Mouse (Mus musculus) right cerebral cortex, postnatal 10 days (tissue): Measurements from ENCODE around the gene Kptn.

ENCODE experiments used
- DNase-seq, 2 experiments: peaks; one replicate each; pipeline ENCODE4 v3.0.0; 2021; ENCODE audit warnings: low spot score in 2 of 2

Gene Kptn

DNA sequence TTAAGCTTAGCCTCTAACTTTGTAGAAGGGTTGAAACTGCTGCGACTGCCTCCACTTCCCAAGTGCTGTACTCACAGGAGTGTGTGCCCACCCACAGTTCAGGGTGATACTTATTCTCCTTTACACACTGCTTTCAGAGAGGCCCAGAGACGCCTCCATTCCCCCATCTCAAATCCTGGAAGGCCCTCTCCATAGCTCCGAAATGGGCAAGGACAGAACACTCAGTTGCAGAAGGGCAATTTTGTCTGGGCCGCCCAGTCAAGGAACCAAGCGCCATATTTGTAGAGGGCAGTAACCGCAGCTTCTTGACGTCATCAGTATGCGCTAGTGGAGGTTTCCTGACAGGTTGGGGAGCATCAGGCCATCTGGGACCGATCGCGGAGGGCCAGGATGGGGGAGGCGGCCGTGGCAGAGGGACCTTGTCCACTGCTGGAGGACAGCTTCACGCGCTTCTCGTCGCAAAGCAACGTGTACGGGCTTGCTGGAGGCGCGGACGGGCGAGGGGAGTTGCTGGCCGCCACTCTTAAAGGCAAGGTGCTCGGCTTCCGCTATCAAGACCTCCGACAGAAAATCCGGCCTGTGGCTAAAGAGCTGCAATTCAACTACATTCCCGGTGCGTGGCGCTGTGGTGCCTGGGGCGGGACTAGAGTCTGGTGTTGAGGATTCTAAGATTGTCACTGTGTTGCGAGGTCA is at the start of gene Kptn:
TSS of gene Kptn (plus strand) at position 327 of the 693 bp plus-strand sequence.
- peak; percentile 92 to 93 for DNase-seq

DNA sequence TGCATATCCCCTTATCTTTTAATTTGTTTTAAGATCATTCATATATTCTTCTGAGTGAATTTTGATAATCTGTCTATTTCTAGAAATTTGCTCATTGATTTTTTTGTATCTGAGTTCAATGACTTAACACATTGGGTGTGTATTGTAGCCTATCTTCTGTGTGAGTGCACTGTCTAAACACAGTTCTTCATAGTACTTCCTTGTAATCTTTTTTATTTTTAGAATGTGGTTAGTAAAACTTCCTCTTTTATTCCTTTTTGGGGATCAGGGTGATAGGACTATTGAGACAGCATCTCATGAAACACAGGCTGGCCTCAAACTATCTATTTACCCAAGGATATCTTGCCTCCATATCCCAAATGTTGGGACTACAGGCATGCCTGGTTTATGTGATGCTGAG is 48.8 kb upstream of the Kptn start:
- no peak for DNase-seq

DNA sequence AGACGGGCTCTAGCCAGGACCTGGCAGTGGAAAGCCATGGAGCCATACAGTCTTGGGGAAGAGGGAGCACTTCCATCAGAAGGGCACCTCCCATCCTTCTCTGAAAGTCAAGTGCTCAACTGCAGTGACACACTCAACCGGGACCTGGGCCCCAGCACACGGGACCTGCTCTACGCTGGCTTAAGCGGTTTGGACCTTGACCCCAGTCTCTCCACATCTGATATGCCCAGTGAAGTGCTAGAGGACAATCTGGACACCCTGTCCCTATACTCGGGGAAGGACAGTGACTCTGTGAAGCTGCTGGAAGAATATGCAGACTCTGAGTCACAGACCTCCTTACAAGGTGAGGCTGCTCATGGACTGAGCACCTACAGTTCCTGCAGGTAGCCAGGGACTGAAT is 47.8 kb upstream of the Kptn start:
- no peak for DNase-seq

DNA sequence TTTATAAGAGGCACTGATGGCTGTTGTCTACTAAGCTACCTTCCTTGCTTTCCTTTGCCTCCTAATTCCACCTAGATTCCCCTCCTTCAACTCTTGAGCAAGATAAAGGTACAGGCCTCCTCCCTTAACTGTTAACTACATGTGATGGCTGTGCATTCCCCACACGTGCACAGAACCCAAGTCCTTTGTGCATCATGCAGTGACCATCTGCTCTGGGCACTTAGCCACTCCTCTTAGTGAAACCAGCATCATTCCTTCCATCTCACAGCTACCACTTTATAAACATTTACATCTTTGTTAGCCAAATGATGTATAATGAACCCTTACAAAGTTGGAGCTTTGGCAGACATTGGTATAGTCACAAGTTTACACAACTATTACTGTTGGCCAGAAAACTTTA is 39.7 kb upstream of the Kptn start:
- no peak for DNase-seq

DNA sequence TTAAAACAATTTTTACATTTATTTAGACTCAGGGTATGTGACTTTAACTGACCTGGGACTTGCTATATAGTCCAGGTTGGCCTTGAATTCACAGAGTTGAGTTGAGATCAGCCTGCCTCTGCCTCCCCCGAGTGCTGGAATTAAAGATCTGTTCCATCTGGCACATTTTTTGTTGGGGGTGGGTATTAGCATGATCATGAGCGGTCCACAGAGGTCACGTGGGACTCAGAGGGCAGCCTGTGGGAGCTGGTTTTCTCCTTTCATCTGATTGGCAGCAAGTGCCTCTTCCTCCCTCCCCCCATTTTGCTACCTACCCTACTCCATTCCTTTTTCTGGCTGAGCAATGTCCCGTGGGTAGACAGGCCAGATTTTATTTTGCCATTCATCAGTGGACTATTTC is 39.1 kb upstream of the Kptn start:
- no peak for DNase-seq

DNA sequence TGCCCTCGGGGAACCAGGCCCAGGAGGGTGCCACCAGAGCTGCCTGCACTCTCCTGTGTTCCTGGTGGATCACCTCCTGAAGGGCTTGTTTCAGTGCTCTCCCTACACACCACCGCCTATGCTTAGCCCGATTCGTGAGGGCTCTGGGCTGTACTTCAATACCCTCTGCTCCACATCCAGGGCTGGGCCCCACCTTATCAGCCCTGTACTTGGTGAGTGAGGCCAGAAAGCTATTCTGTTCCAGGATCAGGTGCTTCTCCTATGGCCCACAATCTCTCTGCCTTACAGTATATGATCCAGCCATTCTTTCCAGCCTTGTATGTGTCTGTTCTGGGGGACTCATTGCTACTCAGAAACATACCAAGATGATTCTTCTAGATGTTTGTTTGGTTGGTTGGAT is 36.3 kb upstream of the Kptn start:
- DNase-seq = no peak

DNA sequence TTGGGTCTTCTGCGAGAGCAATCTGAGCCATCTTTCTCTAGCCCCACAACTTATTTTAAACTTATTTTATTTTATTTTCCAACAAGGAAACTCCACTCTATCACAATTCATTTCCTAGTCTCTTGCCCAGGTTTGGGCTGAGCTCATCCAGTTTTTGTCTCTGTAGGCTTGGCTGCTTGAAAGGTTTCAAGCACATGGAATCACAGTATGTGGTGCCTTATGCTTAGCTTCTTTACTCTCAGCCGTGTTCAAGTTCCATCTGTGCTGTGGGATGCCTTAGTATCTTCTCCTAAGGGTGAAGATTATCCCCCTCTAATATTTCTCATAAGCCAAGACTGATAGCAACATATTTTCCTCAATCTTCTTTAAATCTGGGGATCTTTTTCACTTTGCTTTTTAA is 32.1 kb upstream of the Kptn start:
- DNase-seq = no peak

DNA sequence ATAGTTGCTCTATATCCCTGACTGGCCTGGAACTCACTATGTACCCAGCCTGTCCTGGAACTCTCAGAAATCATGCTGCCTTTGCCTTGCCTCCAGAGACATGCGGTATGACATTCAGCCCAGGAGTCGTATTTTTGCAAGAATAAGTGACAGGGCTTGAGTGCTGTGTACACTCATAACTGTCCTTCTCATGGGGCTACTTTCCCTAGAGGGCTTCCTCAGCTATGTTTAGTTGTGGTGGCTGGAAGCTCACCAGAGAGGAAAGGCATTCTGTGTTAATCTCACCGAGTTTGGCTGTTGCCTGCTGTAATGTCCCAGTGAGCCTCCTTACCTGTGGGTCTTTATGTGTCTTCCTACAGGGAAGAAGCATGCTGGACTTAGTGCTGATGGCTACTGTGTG is 25.1 kb upstream of the Kptn start:
- DNase-seq = no peak

DNA sequence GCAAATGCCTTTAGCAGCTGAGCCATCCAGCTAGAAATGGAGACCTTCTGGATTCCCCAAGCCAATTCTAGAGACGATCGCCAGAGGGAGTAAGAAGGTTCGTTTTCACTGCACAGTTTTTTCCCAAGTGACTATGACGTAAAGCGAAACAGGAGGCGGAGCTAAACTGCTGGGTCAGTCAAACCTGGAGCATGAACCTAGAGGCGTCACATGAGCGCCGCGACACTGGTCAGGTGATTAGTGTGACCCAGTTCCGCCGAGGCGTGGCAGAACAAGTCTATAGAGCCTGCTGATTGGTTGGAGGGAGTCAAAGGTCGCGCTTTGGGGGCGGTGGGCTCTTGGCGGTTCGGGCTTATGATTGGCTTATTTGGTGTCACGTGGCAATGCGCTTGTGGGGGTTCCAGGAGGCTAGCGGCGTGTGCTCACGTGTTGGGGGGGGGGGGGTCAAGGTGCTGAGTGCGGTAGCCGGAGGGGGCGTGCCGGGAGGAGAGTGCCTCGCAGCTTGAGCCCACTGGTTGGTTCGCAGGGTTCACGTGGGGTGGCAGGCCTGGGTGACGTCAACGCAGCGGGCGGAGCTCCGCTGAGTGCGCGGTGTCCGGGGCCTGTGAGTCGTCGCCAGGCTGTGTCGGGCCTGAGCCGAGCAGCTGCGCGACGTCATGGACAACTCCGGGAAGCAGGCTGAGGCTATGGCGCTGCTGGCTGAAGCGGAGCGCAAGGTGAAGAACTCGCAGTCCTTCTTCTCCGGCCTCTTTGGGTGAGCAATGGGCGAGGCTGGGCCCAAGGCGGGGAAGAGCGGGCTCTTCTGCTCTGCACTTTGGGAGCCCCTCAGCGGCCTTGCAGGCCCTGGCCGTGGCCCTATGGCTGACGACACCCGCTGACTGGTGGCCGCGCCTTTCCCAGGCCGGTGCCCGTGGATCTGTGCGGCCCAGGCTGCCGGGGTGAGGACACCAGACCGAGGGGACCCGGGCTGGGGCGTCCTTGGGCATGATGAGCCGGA is 21.4 kb upstream of the Kptn start, which contains the start of gene Napa:
TSS of gene Napa (plus strand) at position 438 of the 997 bp plus-strand sequence.
- peak; percentile 100 for DNase-seq

DNA sequence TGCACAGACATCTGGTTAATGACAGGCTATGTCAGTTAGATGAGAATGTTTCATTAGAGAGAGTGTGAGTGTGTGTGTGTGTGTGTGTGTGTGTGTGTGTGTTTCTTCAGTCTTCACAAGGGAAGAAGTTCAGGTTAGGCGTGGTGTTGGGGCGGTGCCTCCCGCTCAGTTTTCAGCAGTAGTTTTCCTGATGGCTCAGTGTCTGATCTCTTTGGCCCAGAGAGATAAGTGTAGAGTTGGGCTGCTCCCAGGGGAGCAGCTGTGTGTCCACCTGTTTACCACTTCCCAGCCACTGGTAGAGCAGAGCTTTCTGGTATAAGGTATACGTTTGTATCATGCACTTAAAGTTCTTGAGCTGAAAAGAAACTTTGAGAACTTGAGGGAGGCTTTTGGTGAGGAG is 19.8 kb upstream of the Kptn start:
- DNase-seq = no peak

DNA sequence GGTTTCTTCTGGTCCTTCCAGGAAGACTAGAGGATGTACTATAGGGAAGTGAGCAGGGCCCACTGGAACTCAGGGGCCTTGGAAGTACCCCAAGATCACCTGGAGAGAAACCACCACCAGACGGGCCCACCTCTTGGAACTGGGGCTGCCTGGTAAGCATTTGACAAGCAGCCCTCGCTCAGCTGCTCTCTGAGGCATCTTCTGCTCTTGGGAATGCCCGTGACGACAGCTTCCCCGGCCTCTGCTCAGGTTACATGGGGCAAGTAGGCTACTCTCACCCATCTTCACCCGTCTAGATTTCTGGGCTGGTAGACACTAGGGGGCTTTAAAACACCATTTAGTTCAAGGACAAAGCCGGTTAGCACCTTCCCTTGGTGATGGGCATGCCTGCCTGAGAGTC is 18.6 kb upstream of the Kptn start:
- DNase-seq = peak in 1 of 2 experiments; percentile 21

DNA sequence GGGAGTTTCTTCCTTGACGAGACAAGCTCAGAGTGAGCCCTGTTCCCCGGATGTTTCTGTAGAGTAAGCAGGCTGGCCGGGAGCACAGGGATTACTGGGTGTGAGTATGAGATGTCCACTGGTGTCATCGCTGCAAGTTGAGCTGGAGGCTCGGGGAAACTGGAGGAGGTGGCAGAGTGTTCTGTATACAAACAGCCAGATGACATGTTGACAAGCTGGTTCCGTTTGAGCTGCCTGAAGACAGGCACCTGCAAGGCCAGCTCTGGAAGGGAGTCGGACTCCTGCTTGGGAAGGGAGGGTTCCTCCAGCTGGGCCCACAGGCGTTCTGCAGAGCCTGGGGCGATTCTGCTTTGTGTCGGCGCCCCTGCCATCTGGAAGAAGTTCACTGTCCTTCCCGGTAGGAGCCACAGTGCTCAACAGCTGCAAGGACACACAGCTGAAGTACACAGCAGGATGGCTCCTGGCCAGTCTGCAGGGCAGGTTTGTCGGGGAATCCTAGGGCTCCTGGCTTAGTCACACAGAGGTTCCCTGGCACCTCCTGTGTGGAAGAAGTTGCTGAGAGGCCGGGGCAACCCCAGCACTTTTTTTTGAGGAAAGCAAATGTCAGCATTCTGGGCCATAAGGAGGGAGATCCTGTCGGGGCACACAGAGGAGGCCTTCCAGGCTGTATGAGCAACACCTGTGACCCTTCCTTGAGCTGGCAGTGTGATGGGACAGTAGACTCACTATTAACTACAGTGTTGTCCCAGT is 17.8 kb upstream of the Kptn start:
- peak in 1 of 2 experiments; percentile 33 for DNase-seq

DNA sequence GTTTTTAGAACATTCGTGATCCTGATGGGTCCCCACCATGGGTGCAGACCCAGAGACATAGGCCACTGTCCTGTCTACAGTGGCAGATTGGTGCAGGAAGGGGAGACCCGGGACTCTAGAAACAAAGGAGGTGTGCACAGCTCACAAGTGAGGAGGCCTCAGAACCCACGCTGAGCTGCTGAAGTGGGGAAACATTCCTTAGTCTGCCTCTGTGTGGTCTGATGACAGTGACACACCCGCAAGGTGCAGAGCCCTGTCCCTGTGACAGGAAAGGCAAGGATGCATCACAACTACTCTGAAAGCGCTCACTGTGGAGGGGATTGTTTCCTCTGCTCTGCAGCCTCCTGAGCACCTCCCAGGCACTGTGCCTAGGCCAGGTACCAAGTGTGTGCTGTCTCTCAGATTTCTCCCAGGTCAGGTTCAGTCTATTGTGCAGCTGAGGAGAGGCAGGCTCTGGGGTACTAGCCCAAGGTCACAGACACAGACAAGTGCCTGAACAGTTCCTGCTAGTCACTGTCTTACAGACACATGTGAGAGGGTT is 16.9 kb upstream of the Kptn start:
- DNase-seq = peak in 1 of 2 experiments; percentile 27

DNA sequence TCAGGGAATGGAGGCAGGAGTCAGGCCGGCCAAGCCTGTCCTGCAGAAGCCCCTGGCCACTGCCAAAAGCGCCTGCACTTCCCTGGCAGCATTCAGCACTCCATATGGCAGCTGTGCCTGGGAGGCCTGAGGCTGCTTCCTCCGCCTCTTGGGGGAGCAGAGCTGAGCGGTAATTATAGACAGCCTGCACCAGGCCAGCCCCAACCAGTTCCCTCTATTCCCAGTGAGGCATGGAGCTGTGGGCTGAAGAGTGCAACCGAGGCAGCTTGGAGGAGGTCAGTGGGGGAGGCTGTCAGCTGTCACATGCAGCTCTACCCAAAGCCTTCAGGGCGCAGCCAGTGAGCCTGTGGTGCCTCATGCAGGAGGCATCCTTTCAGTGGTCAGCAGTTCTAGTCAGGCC is 15.9 kb upstream of the Kptn start:
- DNase-seq = peak; percentile 79 to 83

DNA sequence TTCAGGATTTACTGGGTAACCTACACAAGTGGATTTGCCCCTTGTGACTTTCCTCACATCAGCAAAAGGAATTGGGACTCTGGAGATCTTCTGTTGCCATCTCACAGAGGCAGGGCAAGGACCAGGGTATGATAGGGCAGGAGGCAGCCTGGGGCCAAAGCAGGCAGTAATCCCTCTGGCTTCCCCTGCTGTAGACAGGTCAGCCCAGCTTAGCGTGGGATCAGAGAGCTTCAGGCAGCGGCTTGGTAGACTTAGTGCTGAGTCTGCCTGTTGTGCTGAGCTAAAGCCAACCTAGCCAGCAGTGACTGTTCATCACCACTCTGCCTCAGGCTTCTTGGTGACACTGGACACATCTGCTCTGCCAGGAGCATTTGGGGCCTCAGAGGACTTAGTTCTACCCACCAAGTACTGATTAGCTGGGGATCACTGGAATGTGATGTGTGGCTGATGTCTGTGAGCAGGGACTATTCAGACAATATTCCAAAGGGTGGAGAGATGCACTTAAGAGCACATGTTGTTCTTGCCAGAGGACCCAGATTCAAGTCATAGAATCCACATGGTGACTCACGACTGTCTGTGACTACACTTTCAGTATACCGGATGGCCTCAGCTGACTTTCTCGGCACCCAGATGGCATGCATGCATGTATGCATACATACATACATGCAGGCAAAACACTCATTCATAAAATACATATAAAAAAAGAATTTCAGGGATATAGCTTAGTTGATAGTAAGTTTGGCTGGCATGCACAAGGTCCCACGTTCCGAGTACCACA is 14.9 kb upstream of the Kptn start:
- peak in 1 of 2 experiments; percentile 39 for DNase-seq

DNA sequence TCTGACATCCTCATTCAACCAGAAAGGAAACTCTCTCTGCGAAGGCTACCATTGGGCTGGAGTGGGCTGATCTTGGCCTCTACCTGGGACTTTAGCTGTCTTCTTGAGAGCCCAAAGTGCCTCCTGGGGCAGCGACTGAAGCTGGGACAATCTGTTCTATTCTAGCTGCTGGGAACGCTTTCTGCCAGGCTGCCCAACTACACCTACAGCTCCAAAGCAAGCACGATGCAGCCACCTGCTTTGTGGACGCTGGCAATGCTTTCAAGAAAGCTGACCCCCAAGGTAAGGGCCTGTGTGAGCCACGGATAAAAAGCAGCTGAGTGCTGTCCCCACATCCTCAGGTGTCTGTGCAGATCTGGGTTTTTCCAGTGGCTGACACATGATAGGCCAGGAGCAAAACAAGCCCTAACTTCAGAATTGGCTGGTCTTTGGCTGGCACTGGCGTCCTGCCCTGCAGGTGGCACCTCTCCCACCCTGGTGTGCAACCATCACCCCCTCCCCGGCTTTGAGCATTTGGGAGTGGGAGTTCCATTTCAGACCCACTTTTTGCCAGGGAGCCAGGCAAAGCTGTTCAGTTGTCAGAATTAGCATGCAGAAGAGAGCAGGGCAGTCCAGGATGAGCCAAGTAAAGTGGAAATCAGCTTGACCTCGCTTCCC is 10.7 kb upstream of the Kptn start:
- DNase-seq = peak in 1 of 2 experiments; percentile 66

DNA sequence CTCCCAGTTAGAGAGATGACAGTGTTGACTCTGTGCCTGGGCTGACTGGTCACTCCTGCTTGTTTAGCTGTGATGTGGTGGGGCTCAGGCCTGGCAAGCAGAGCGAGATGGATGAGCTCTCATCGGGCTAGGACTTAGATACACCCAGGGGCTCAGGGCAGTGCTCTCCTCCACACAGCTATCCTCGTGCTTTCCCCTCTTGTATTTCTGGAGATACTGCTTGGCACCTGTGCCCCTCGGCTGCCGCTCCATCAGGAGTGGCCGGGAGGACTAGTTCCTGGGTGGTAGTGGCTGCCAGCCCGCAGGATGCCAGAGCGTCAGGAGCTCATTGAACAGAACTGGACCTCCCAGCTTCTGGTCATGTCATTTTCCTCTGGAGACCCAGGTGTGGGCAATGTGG is 9.5 kb upstream of the Kptn start:
- DNase-seq = no peak

DNA sequence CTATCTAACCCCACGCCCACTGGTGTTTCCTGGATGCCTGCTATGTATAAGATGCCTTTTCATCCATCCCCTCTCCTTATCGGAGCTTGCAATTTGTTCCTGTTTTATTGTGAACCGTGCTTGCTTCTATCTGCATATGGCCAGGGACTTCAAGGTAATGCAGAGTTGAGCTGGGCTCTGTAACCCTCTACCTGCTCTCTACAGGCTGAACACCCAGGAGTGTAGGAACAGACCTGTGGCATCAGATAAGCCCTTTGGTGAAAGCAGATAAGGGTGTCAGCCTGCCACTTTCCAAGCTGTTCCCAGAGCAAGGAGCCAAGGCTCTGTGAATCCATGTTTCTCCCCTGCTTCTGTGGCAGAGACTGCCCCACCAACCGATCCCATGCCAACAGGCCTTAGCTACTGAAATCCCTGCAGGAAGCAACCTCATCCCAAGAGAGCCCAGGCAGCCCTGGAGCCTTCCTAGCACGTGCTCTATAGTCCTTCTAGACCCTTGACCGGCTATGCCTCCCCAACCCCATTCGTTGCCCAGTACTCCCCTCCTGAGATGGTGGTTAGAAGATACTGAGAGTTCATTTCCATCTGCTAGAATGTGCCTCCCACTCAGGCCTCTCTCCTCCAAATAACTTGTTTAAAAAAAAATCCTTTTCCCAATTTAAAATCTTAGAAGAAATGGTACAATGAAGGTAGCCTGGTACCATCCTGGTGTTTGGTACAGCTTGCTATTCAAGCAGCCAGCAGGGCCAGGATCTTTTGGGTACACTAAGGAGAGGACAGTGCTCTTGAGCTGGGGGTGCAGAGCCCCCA is 8.2 kb upstream of the Kptn start:
- DNase-seq = no peak

DNA sequence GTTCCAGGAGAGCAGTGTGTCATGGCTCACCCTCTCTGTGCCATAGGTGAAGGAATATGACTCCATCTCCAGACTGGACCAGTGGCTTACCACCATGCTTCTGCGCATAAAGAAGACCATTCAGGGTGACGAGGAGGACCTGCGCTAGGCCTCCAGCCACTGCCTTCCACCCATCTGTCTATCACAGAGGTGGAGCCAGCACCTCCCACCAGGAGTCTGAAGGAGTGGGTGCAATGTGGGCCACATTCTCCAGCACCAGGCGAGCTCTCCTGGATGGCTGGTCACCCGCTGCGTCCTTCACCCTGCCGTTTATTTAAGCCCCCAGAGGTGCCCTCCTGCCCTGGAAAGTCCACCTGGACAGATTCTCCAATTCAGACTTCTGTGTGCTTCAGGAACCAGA is 3.3 kb upstream of the Kptn start:
- DNase-seq = no peak

DNA sequence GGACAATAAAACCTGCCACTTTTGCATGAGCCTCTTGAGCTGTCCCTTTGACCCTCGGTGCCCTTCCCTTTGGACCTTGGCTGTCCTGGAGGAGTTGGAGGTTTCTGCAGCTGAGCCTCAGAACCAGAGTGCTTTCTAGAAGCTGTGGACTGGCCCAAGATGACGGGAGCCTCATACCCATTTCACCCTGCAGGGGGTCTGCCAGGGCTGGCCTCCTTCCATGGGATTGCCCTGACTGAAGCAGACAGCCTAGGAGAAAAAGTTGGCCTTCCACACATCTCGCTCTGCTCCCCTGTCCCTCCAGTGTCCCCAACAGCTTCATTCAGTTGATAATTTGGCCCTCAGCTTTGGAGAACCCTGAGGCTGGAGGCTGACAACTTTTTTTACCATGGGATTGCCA is 2.6 kb upstream of the Kptn start:
- DNase-seq = no peak
